Mouse (Mus musculus): Measurements from ENCODE around the gene Dnah1. TPM values are rescaled to one million over a fixed set of nuclear protein-coding genes. Genes with fewer than 3 reads are reported as not detected.
A peak's percentile ranks its signal among the peaks of the same experiment; 100 is the strongest.

Gene Dnah1
- polyA plus RNA-seq, 1 experiment from 2014 or later = 4.7 TPM

- no peak for DNase-seq (ENCODE audit: low spot score)
- WGBS = 80% methylated on average over 4 of the region's 4 CpGs
- H3K4me1 ChIP-seq = no peaks in the 10 kb centered on the region
Measured at GRCm38 (mm10) chr14:31330957-31331356, 7.3 kb upstream of the Dnah1 start.

GRCm38 (mm10) chr14:31329741-31330140 lies 6.0 kb upstream of the Dnah1 start:
- DNase-seq (ENCODE audit: low spot score) = no peak

More at GRCm38 (mm10) chr14:31330957-31331356, 7.3 kb upstream of the Dnah1 start:
- Histone ChIP-seq H3K9me3 (no peaks in the 10 kb centered on the region), H3K27me3 (replicated peaks; ENCODE audit: low read depth, poor library complexity, severe bottlenecking) (peaks cover 13% of the 10 kb centered on the region; the same call in 1 of the 2 replicates), H3K4me3 (no peak overlapping the region), H3K27ac (replicated peaks) (no peak overlapping the region), H3K36me3 (replicated peaks) (no peaks in the 10 kb centered on the region)

GRCm38 (mm10) chr14:31327681-31328080 lies 4.0 kb upstream of the Dnah1 start:
- 87% methylated on average over 4 of the region's 4 CpGs for WGBS
- no peak overlapping the region for H3K4me3 ChIP-seq
- no peak for DNase-seq (ENCODE audit: low spot score)
- no peaks in the 10 kb centered on the region for H3K36me3 ChIP-seq (replicated peaks)
- H3K4me1 ChIP-seq = peaks cover 12% of the 10 kb centered on the region
- H3K27ac ChIP-seq (replicated peaks) = no peak overlapping the region
- peaks cover 23% of the 10 kb centered on the region for H3K27me3 ChIP-seq (replicated peaks; ENCODE audit: low read depth, poor library complexity, severe bottlenecking)
- no peaks in the 10 kb centered on the region for H3K9me3 ChIP-seq

More at GRCm38 (mm10) chr14:31329741-31330140, 6.0 kb upstream of the Dnah1 start:
- H3K27me3 ChIP-seq (replicated peaks; ENCODE audit: low read depth, poor library complexity, severe bottlenecking) = peaks cover 13% of the 10 kb centered on the region; the same call in 1 of the 2 replicates
- WGBS = 55% methylated on average over 2 of the region's 2 CpGs
- no peaks in the 10 kb centered on the region for H3K4me1 ChIP-seq
- no peaks in the 10 kb centered on the region for H3K9me3 ChIP-seq
- no peak overlapping the region for H3K27ac ChIP-seq (replicated peaks)
- no peaks in the 10 kb centered on the region for H3K36me3 ChIP-seq (replicated peaks)
- H3K4me3 ChIP-seq = no peak overlapping the region

GRCm38 (mm10) chr14:31327196-31327595 lies 3.5 kb upstream of the Dnah1 start:
- DNase-seq (ENCODE audit: low spot score) = no peak

GRCm38 (mm10) chr14:31326770-31327169 lies 3.1 kb upstream of the Dnah1 start:
- Histone ChIP-seq H3K4me1 (peaks cover 12% of the 10 kb centered on the region), H3K27me3 (replicated peaks; ENCODE audit: low read depth, poor library complexity, severe bottlenecking) (peaks cover 23% of the 10 kb centered on the region), H3K4me3 (no peak overlapping the region), H3K36me3 (replicated peaks) (no peaks in the 10 kb centered on the region), H3K27ac (replicated peaks) (no peak overlapping the region), H3K9me3 (no peaks in the 10 kb centered on the region)
- DNase-seq (ENCODE audit: low spot score) = no peak
- WGBS = 76% methylated on average over 7 of the region's 7 CpGs

More at GRCm38 (mm10) chr14:31327196-31327595, 3.5 kb upstream of the Dnah1 start:
- 90% methylated on average over 1 of the region's 1 CpGs for whole genome bisulfite sequencing
- Histone ChIP-seq H3K36me3 (replicated peaks) (no peaks in the 10 kb centered on the region), H3K9me3 (no peaks in the 10 kb centered on the region), H3K4me3 (no peak overlapping the region), H3K27ac (replicated peaks) (no peak overlapping the region), H3K4me1 (peaks cover 12% of the 10 kb centered on the region), H3K27me3 (replicated peaks; ENCODE audit: low read depth, poor library complexity, severe bottlenecking) (peaks cover 23% of the 10 kb centered on the region)

GRCm38 (mm10) chr14:31325551-31325950 lies 1.9 kb upstream of the Dnah1 start:
- H3K27ac ChIP-seq (replicated peaks) = no peak overlapping the region
- H3K4me3 ChIP-seq = no peak overlapping the region
- DNase-seq (ENCODE audit: low spot score) = no peak
- no peaks in the 10 kb centered on the region for H3K9me3 ChIP-seq
- H3K4me1 ChIP-seq = peaks cover 12% of the 10 kb centered on the region
- 59% methylated on average over 5 of the region's 5 CpGs for WGBS
- H3K36me3 ChIP-seq (replicated peaks) = no peaks in the 10 kb centered on the region
- peaks cover 12% of the 10 kb centered on the region for H3K27me3 ChIP-seq (replicated peaks; ENCODE audit: low read depth, poor library complexity, severe bottlenecking)

- no peak overlapping the region for H3K27ac ChIP-seq (replicated peaks)
- no peaks in the 10 kb centered on the region for H3K9me3 ChIP-seq
- peaks cover 12% of the 10 kb centered on the region for H3K4me1 ChIP-seq
- H3K4me3 ChIP-seq = no peak overlapping the region
- WGBS = 64% methylated on average over 10 of the region's 10 CpGs
- H3K27me3 ChIP-seq (replicated peaks; ENCODE audit: low read depth, poor library complexity, severe bottlenecking) = peaks cover 15% of the 10 kb centered on the region
- no peaks in the 10 kb centered on the region for H3K36me3 ChIP-seq (replicated peaks)
- DNase-seq (ENCODE audit: low spot score) = peak; percentile 33
Measured at GRCm38 (mm10) chr14:31324851-31325250, 1.2 kb upstream of the Dnah1 start.

- WGBS = 86% methylated on average over 4 of the region's 4 CpGs
- H3K27ac ChIP-seq (replicated peaks) = no peak overlapping the region
Measured at GRCm38 (mm10) chr14:31323189-31323588, 507 bp downstream of the Dnah1 start.

GRCm38 (mm10) chr14:31322191-31322590 lies 1.5 kb downstream of the Dnah1 start:
- Histone ChIP-seq H3K4me3 (no peak overlapping the region), H3K9me3 (no peaks in the 10 kb centered on the region), H3K27me3 (replicated peaks; ENCODE audit: low read depth, poor library complexity, severe bottlenecking) (peaks cover 15% of the 10 kb centered on the region), H3K27ac (replicated peaks) (no peak overlapping the region), H3K4me1 (peaks cover 12% of the 10 kb centered on the region), H3K36me3 (replicated peaks) (no peaks in the 10 kb centered on the region)
- DNase-seq (ENCODE audit: low spot score) = peak; percentile 6
- 80% methylated on average over 3 of the region's 3 CpGs for whole genome bisulfite sequencing

More at GRCm38 (mm10) chr14:31323189-31323588, 507 bp downstream of the Dnah1 start:
- H3K4me1 ChIP-seq = peaks cover 12% of the 10 kb centered on the region
- peak overlapping the region; percentile 54 for H3K4me3 ChIP-seq
- DNase-seq (ENCODE audit: low spot score) = no peak
- no peaks in the 10 kb centered on the region for H3K9me3 ChIP-seq
- no peaks in the 10 kb centered on the region for H3K36me3 ChIP-seq (replicated peaks)
- peaks cover 15% of the 10 kb centered on the region for H3K27me3 ChIP-seq (replicated peaks; ENCODE audit: low read depth, poor library complexity, severe bottlenecking)

- Histone ChIP-seq H3K27ac (replicated peaks) (no peak overlapping the region), H3K36me3 (replicated peaks) (no peaks in the 10 kb centered on the region), H3K9me3 (no peaks in the 10 kb centered on the region), H3K4me3 (no peak overlapping the region), H3K27me3 (replicated peaks; ENCODE audit: low read depth, poor library complexity, severe bottlenecking) (peaks cover 15% of the 10 kb centered on the region), H3K4me1 (peaks cover 12% of the 10 kb centered on the region)
- peak; percentile 5 for DNase-seq (ENCODE audit: low spot score)
- 86% methylated on average over 11 of the region's 11 CpGs for WGBS
Measured at GRCm38 (mm10) chr14:31321181-31321580, 2.5 kb downstream of the Dnah1 start.

- Histone ChIP-seq H3K4me3 (no peak overlapping the region), H3K27me3 (replicated peaks; ENCODE audit: low read depth, poor library complexity, severe bottlenecking) (peaks cover 15% of the 10 kb centered on the region), H3K9me3 (no peaks in the 10 kb centered on the region), H3K36me3 (replicated peaks) (no peaks in the 10 kb centered on the region), H3K4me1 (peaks cover 12% of the 10 kb centered on the region), H3K27ac (replicated peaks) (no peak overlapping the region)
- no peak for DNase-seq (ENCODE audit: low spot score)
- WGBS = 86% methylated on average over 10 of the region's 10 CpGs
Measured at GRCm38 (mm10) chr14:31319546-31319945, 4.2 kb downstream of the Dnah1 start.

GRCm38 (mm10) chr14:31317754-31318153 lies 5.9 kb downstream of the Dnah1 start:
- Histone ChIP-seq H3K9me3 (no peaks in the 10 kb centered on the region), H3K4me3 (no peak overlapping the region), H3K4me1 (peaks cover 15% of the 10 kb centered on the region), H3K27ac (replicated peaks) (no peak overlapping the region), H3K27me3 (replicated peaks; ENCODE audit: low read depth, poor library complexity, severe bottlenecking) (peaks cover 9% of the 10 kb centered on the region; the same call in 1 of the 2 replicates), H3K36me3 (replicated peaks) (no peaks in the 10 kb centered on the region)
- WGBS = 80% methylated on average over 3 of the region's 3 CpGs
- no peak for DNase-seq (ENCODE audit: low spot score)

GRCm38 (mm10) chr14:31316613-31317012 lies 7.1 kb downstream of the Dnah1 start:
- 0 out of 2 replicates have a peak, but pooled peaks cover 8% of the 10 kb centered on the region for H3K27me3 ChIP-seq (replicated peaks; ENCODE audit: low read depth, poor library complexity, severe bottlenecking)
- DNase-seq (ENCODE audit: low spot score) = no peak
- no peak overlapping the region for H3K27ac ChIP-seq (replicated peaks)
- H3K4me1 ChIP-seq = peaks cover 20% of the 10 kb centered on the region
- H3K4me3 ChIP-seq = no peak overlapping the region
- no peaks in the 10 kb centered on the region for H3K36me3 ChIP-seq (replicated peaks)
- no peaks in the 10 kb centered on the region for H3K9me3 ChIP-seq
- 81% methylated on average over 12 of the region's 12 CpGs for WGBS
